Mouse (Mus musculus) ES-Bruce4 (cell line): Measurements from ENCODE around the gene Rab11a. TPM values are rescaled to one million over a fixed set of nuclear protein-coding genes. Genes with fewer than 3 reads are reported as not detected.

Source experiments
- H3K27ac ChIP-seq: 2 replicates; pipeline ENCODE4 v1.5.1; 2012; ENCODE audit warnings: low read length, inconsistent platforms; ENCODE audit not compliant: insufficient read depth
- H3K27me3 ChIP-seq: 2 replicates; pipeline ENCODE4 v1.6.1; 2012; ENCODE audit warnings: mild to moderate bottlenecking, low read length, inconsistent platforms; ENCODE audit not compliant: control insufficient read depth, poor library complexity, insufficient read depth, severe bottlenecking
- H3K36me3 ChIP-seq: 2 replicates; pipeline ENCODE4 v1.6.1; 2012; ENCODE audit warnings: inconsistent platforms, mild to moderate bottlenecking, low read length, moderate library complexity; ENCODE audit not compliant: control insufficient read depth, poor library complexity, insufficient read depth, severe bottlenecking
- H3K4me1 ChIP-seq: one replicate; pipeline ENCODE4 v1.8.1; 2011; ENCODE audit warnings: low read length; ENCODE audit not compliant: control insufficient read depth, insufficient read depth
- H3K4me3 ChIP-seq: 2 replicates; pipeline ENCODE4 v1.5.1; 2011; ENCODE audit warnings: low read depth, mild to moderate bottlenecking, low read length
- H3K9ac ChIP-seq: 2 replicates; pipeline ENCODE4 v1.6.1; 2012; ENCODE audit warnings: low read depth, mild to moderate bottlenecking, inconsistent platforms; ENCODE audit not compliant: poor library complexity, severe bottlenecking
- H3K9me3 ChIP-seq: replicated peaks from 2 replicates; pipeline ENCODE4 v1.6.1; 2012; ENCODE audit warnings: mild to moderate bottlenecking, low read length, inconsistent platforms; ENCODE audit not compliant: control insufficient read depth, poor library complexity, insufficient read depth, severe bottlenecking
- CTCF ChIP-seq: IDR thresholded peaks from one replicate; pipeline ENCODE4 v1.8.1; 2011; ENCODE audit warnings: low read depth, low read length
- EP300 ChIP-seq: IDR thresholded peaks from 2 replicates; pipeline ENCODE4 v1.6.1; 2011; ENCODE audit warnings: low read depth, low read length; ENCODE audit not compliant: insufficient read depth
- POLR2A ChIP-seq: IDR thresholded peaks from one replicate; pipeline ENCODE4 v1.8.1; 2011; ENCODE audit warnings: low read length; ENCODE audit not compliant: insufficient read depth
- polyA plus RNA-seq: library from polyadenylated mRNA; stranded (reverse); fragments of >200 nt; gene quantifications from 2 replicates; pipeline ENCODE4 v1.2.4, GENCODE M21; 2011; ENCODE audit warnings: low read depth; ENCODE audit not compliant: missing spikeins, insufficient read depth, insufficient read length

Gene Rab11a
- polyA plus RNA-seq, 1 experiment: 222 TPM

DNA sequence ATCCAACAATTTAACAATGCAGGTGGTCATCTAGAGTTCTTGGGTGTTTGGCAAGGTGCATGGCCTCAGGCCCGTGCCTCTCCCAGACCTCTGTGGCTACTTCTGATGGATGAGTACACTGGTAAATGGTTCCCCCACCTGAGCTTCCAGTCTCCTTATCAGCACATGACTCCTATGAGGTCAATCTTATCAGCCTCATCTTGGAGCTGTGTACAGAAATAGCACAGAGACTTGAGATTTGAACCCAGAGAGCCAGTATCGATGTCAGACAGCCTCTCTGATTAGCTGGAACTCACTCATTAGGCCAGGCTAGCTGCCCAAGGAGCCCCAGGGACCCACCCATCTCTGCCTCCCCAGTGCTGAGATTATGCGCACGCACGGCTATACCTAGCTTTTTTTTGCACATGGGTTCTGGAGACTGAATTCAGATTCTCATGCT lies 32.9 kb upstream of the Rab11a start:
- TF ChIP-seq CTCF (no peak), POLR2A (no peak), EP300 (no peak)
- no peak overlapping the region for H3K9ac ChIP-seq
- H3K36me3 ChIP-seq: no peaks in the 10 kb centered on the region
- H3K9me3 ChIP-seq: no peaks in the 10 kb centered on the region
- no peak overlapping the region for H3K27ac ChIP-seq
- no peaks in the 10 kb centered on the region for H3K4me1 ChIP-seq
- no peaks in the 10 kb centered on the region for H3K27me3 ChIP-seq
- H3K4me3 ChIP-seq: no peak overlapping the region

DNA sequence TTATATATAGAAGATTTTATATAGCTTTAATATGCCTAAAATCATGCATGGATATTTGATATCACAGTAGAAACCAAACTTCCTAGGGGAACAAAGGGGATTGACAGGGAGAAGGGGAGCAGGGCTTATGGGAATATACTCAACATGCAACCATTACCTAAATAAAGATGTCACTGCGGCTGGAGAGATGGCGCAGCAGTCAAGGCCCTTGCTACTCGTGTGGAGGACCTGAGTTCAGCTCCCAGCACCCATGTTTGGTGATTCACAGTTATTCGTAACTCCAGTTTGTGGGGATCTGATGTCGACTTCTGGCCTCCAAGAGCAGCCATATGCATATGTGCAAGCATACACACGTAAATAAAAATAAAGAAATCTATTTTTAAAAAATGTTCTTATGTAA lies 32.4 kb upstream of the Rab11a start:
- Histone ChIP-seq H3K36me3 (no peaks in the 10 kb centered on the region), H3K9me3 (no peaks in the 10 kb centered on the region), H3K4me1 (no peaks in the 10 kb centered on the region), H3K27ac (no peak overlapping the region), H3K27me3 (no peaks in the 10 kb centered on the region), H3K4me3 (no peak overlapping the region), H3K9ac (no peak overlapping the region)
- no peak for TF ChIP-seq POLR2A
- no peak for TF ChIP-seq EP300
- TF ChIP-seq CTCF: no peak

DNA sequence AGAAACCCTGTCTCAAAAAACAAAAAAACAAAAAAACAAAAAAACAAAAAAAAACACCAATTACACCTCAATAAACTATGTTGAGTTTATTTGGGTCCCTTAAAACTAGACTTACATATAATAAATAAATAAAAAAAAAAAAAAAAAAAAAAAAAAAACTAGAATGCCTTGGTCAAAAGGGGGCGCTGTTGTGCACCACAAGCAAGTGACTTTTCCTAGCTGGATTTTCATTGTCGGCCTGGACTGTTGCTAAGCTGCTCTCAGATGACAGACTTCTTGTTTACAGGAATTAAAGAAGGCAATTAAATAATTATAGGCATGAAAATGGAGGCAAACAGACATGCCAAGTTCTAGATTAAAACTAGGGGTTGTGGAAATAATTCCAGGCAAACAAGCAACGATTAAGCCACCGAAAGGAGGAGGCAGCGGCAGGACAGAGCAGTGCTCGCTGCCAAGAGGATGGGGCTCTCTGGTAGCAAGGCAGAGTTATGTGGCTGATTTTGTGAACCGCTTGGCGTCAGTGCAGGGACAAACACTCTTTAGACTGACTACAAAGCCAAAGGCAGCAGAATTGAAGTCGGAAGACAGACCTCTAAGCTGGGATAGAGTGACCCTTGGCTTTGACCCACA lies 31.6 kb upstream of the Rab11a start:
- H3K9me3 ChIP-seq: no peaks in the 10 kb centered on the region
- H3K36me3 ChIP-seq: no peaks in the 10 kb centered on the region
- no peak overlapping the region for H3K4me3 ChIP-seq
- H3K27ac ChIP-seq: no peak overlapping the region
- no peak overlapping the region for H3K9ac ChIP-seq
- no peaks in the 10 kb centered on the region for H3K4me1 ChIP-seq
- TF ChIP-seq POLR2A: no peak
- TF ChIP-seq CTCF: peak; percentile 16
- H3K27me3 ChIP-seq: no peaks in the 10 kb centered on the region

DNA sequence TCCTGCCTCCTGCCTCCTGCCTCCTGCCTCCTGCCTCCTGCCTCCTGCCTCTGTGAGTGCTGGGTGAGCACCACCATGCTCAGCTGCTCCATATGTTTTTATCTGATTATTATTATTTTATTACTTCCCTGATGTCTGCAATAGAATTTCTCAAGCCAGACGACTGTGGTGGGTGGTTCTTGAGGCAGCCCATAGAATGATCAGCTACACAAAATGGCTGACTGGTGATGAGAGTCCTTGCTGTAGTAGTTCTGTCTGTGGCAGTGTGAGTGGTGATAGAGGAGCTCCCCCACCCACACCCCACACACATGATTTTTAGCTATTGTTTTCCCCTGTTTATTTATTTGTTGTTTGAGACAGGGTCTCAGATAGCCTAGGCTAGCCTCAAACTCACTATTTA lies 30.2 kb upstream of the Rab11a start:
- no peaks in the 10 kb centered on the region for H3K27me3 ChIP-seq
- H3K36me3 ChIP-seq: no peaks in the 10 kb centered on the region
- no peak overlapping the region for H3K27ac ChIP-seq
- no peak overlapping the region for H3K9ac ChIP-seq
- no peak overlapping the region for H3K4me3 ChIP-seq
- H3K4me1 ChIP-seq: no peaks in the 10 kb centered on the region
- TF ChIP-seq EP300 (no peak), CTCF (no peak), POLR2A (no peak)
- no peaks in the 10 kb centered on the region for H3K9me3 ChIP-seq

DNA sequence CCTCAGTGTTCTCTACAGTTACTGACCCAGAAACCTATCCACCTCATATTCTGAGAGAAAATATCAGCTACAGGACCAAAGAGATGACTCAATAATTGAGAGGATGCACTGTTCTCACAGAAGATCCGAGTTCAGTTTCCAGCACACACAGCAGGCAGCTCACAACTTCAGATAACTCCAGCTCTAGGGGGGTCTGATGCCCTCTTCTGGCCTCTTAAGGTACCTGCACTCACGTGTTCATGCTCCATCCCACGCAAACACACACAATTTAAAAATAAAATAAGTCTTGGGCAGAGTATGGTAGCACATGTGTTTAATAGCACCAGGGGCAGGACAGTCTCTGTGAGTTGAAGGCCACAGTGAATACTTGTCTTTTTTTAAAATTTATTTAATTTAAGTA lies 28.6 kb upstream of the Rab11a start:
- Histone ChIP-seq H3K27ac (no peak overlapping the region), H3K36me3 (no peaks in the 10 kb centered on the region), H3K9me3 (no peaks in the 10 kb centered on the region), H3K27me3 (no peaks in the 10 kb centered on the region), H3K9ac (no peak overlapping the region), H3K4me3 (no peak overlapping the region), H3K4me1 (no peaks in the 10 kb centered on the region)
- peak; percentile 24 for TF ChIP-seq CTCF
- no peak for TF ChIP-seq EP300
- no peak for TF ChIP-seq POLR2A

DNA sequence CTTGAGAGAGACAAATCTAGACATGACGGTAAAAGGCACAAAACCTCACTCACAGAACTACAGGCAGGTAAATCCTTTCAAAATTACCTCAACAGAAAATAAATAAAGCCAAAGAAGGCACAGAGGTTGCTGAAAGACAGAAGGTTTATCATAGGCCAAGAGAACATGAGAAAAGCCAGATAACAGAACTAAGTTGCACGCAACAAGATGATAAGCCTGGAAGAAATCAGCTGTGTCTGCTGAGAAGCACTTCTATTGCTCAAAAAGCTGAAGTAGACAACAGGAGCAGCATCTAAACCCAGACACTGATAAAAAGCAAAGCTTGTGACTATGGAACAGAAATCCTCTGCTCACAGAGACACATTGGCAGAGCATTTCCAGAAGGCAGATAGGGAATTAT lies 27.3 kb upstream of the Rab11a start:
- Histone ChIP-seq H3K9ac (no peak overlapping the region), H3K27ac (no peak overlapping the region), H3K9me3 (no peaks in the 10 kb centered on the region), H3K27me3 (no peaks in the 10 kb centered on the region), H3K4me3 (no peak overlapping the region), H3K36me3 (no peaks in the 10 kb centered on the region), H3K4me1 (no peaks in the 10 kb centered on the region)
- TF ChIP-seq CTCF: no peak
- TF ChIP-seq EP300: no peak
- no peak for TF ChIP-seq POLR2A
